Mouse (Mus musculus): ENCODE data around the gene Secisbp2.

DNA sequence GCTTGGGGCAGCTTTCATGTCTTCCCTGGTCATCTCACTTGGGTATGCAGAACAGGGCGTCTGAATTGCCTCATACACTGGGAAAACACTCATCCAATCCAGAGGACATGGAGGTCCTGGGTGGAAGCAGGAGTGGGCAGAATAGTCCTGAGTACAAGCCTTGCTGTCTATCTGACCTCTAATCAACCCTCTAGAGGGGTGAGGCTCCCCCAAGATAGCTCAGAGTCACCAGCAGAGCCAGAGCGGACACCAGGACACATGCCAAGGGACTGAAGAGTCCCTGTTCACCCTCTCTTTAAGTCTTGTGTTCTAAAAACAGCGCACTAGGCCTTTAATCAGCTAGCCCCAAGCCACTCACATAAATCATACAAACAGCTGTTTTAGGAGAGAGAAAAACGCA lies 46.4 kb downstream of the Secisbp2 start:
- TF ChIP-seq POLR2A (IDR thresholded peaks at IDR 0.05; ENCODE audit: borderline replicate concordance, low read depth, low read length) = no peak
- TF ChIP-seq CTCF (IDR thresholded peaks at IDR 0.05; ENCODE audit: low read depth, low read length) = no peak
